Mouse (Mus musculus): ENCODE results near the gene Apoh. TPM values are rescaled to one million over a fixed set of nuclear protein-coding genes. Genes with fewer than 3 reads are reported as not detected.

Gene Apoh
- total and polyA plus RNA-seq, 3 experiments, result not detected

DNA sequence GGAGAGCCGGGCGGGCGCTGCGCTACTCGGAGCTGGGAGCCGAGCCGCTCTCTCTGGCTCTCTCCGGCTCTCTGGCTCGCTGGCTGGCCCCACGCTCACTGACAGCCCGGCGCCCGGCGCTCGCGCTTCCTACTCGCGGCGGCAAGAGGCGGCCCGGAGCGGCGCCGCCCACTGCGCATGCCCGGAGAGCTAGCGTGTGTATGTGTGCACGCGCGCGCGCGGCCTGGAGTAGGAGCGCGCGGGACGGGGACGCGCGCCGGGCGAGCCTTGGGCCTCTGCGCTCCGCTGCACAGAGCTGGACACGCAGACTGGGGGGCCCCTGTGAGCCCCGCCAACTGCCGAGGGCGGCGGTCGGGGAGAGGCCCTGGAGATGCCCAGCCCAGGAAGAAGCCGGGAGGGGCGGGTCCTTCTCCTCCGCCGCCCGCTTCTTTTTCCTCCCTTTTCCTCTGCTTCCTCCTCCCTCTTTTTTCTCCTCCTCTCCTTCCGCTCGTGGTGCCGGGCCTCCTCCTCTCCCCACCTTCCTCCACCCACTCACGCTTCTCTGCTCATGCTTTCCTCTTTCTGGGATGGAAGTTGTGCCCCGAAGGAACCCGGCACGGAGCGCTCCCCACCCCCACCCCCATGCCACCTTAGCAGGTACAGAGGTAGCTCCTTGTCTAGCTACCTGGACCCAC, 772 bp downstream of the Apoh start, which contains the start of gene Prkca:
Prkca (minus strand) TSS at position 140 of the 674 bp plus-strand sequence.
- peak within 1 kb of the TSS; percentile 80 for H3K9ac ChIP-seq (ENCODE audit: control insufficient read depth, low read depth, low read length, poor library complexity, severe bottlenecking)
- peak within 1 kb of the TSS; percentile 74 to 84 for H3K4me3 ChIP-seq (ENCODE audit: control insufficient read depth in 1 of 2, insufficient read depth in 1 of 2, low read depth in 2 of 2, low read length in 2 of 2)
- peak within 1 kb of the TSS; percentile 41 for H3K27ac ChIP-seq (ENCODE audit: control insufficient read depth, low read depth, low read length)
- DNase-seq (ENCODE audit: low read depth, low spot score), result peak; percentile 97
- H3K9me3 ChIP-seq (replicated peaks; ENCODE audit: insufficient read depth, low read length), result no peaks in the 10 kb centered on the region
- peaks cover 14% of the 10 kb centered on the region for H3K79me2 ChIP-seq (ENCODE audit: control insufficient read depth, insufficient read depth, low read length, poor library complexity)
- peaks cover 0 to 19% of the 10 kb centered on the region in 2 experiments; a peak in 3 of 4 replicates for H3K36me3 ChIP-seq (ENCODE audit: control insufficient read depth in 1 of 2, insufficient read depth in 2 of 2, low read length in 2 of 2)
- H3K27me3 ChIP-seq (ENCODE audit: control insufficient read depth in 1 of 2, insufficient read depth in 2 of 2, low read length in 2 of 2), result 0 out of 4 replicates have a peak, but pooled peaks cover 0 to 2% of the 10 kb centered on the region in 2 experiments
- peaks cover 15 to 18% of the 10 kb centered on the region in 2 experiments for H3K4me1 ChIP-seq (ENCODE audit: control insufficient read depth in 1 of 2, insufficient read depth in 2 of 2, low read length in 2 of 2)
- TF ChIP-seq UBTF (IDR thresholded peaks at IDR 0.05; ENCODE audit: borderline replicate concordance, insufficient read depth, low read depth, low read length) (no peak), NELFE (IDR thresholded peaks at IDR 0.05; ENCODE audit: low read depth, low read length) (peak; percentile 80), SIN3A (IDR thresholded peaks at IDR 0.05; ENCODE audit: low read length) (no peak; the same call in 1 of the 2 replicates), TCF12 (IDR thresholded peaks at IDR 0.05; ENCODE audit: low read depth, low read length) (peak; percentile 62), ZMIZ1 (IDR thresholded peaks at IDR 0.05; ENCODE audit: low read depth, low read length) (peak; percentile 72), ELF1 (IDR thresholded peaks at IDR 0.05; ENCODE audit: low read depth, low read length) (peak; percentile 57), POLR2AphosphoS5 (IDR thresholded peaks at IDR 0.05; ENCODE audit: borderline replicate concordance, low read depth, low read length) (no peak), EP300 (IDR thresholded peaks at IDR 0.05; ENCODE audit: low read depth in 1 of 2, low read length in 2 of 2) (no peak), ZKSCAN1 (IDR thresholded peaks at IDR 0.05; ENCODE audit: low read depth, low read length) (no peak), MAX (IDR thresholded peaks at IDR 0.05; ENCODE audit: low read length) (no peak), HCFC1 (IDR thresholded peaks at IDR 0.05; ENCODE audit: low read depth, low read length) (no peak; the same call in 1 of the 2 replicates), CHD1 (IDR thresholded peaks at IDR 0.05; ENCODE audit: low read depth, low read length) (no peak), USF2 (IDR thresholded peaks at IDR 0.05; ENCODE audit: borderline replicate concordance in 1 of 2, insufficient read depth in 1 of 2, low read depth in 1 of 2, low read length in 2 of 2) (no peak), SMC3 (IDR thresholded peaks at IDR 0.05; ENCODE audit: low read depth, low read length) (no peak), POLR2AphosphoS2 (IDR thresholded peaks at IDR 0.05; ENCODE audit: low read length) (no peak), CHD2 (IDR thresholded peaks at IDR 0.05; ENCODE audit: low read length) (no peak), NRF1 (IDR thresholded peaks at IDR 0.05; ENCODE audit: insufficient read depth, low read depth, low read length, poor library complexity, severe bottlenecking) (peak; percentile 94), ZC3H11A (IDR thresholded peaks at IDR 0.05; ENCODE audit: low read depth, low read length) (no peak), MEF2A (IDR thresholded peaks at IDR 0.05; ENCODE audit: extremely low read depth, insufficient replicate concordance, low read depth, low read length, poor library complexity, severe bottlenecking) (no peak), BHLHE40 (IDR thresholded peaks at IDR 0.05; ENCODE audit: borderline replicate concordance, low read depth, low read length) (no peak), ZNF384 (IDR thresholded peaks at IDR 0.05; ENCODE audit: low read depth, low read length) (0 out of 2 replicates have a peak, but pooled peaks have one; percentile 35), ETS1 (IDR thresholded peaks at IDR 0.05; ENCODE audit: low read depth, low read length) (no peak), POLR2A (IDR thresholded peaks at IDR 0.05; ENCODE audit: control insufficient read depth in 1 of 2, insufficient read depth in 1 of 2, low read depth in 1 of 2, low read length in 2 of 2, poor library complexity in 1 of 2) (peak; percentile 58 to 85; a peak in 3 of 4 replicates), MAFK (IDR thresholded peaks at IDR 0.05; ENCODE audit: borderline replicate concordance, low read depth, low read length) (no peak), TBP (IDR thresholded peaks at IDR 0.05; ENCODE audit: low read depth, low read length) (peak; percentile 56), MXI1 (IDR thresholded peaks at IDR 0.05; ENCODE audit: low read depth, low read length) (peak; percentile 72), USF1 (IDR thresholded peaks at IDR 0.05; ENCODE audit: low read depth, low read length) (no peak), MYC (IDR thresholded peaks at IDR 0.05; ENCODE audit: low read depth, low read length) (no peak), GATA1 (IDR thresholded peaks at IDR 0.05; ENCODE audit: low read depth, low read length) (no peak), TAL1 (IDR thresholded peaks at IDR 0.05; ENCODE audit: low read length) (no peak), RAD21 (IDR thresholded peaks at IDR 0.05; ENCODE audit: low read depth, low read length) (no peak), JUND (IDR thresholded peaks at IDR 0.05; ENCODE audit: low read depth, low read length) (no peak), MAZ (IDR thresholded peaks at IDR 0.05; ENCODE audit: low read depth, low read length) (0 out of 2 replicates have a peak, but pooled peaks have one; percentile 13), RCOR1 (IDR thresholded peaks at IDR 0.05; ENCODE audit: low read depth, low read length) (no peak), CTCF (IDR thresholded peaks at IDR 0.05 in 2 of 3, conservative IDR thresholded peaks at IDR 0.05 in 1 of 3; ENCODE audit: control insufficient read depth in 1 of 3, insufficient read depth in 1 of 3, low read depth in 2 of 3, low read length in 3 of 3, poor library complexity in 1 of 3, severe bottlenecking in 1 of 3) (no peak), MYB (IDR thresholded peaks at IDR 0.05; ENCODE audit: low read depth, low read length) (no peak)

Measured in MEL (cell line).